Comparison of ENCODE assay signal across 15 mouse cellular contexts in genomic region chr10:95174260-95174659, GRCm38 (mm10).
"Had no signal": no experiment of that assay in that cellular context is flagged by ENCODE, and none has a peak within 500 bp of the region (broad histone marks: within the 10 kb centered on the region; RNA-seq: fewer than 3 reads in every experiment).

No protein-coding gene starts in this region.

- H3K36me3 ChIP-seq: midbrain, embryonic 13.5 days; midbrain, embryonic 15.5 days; neural tube, embryonic 12.5 days; stomach, embryonic 15.5 days had no signal

- H3K27me3 ChIP-seq: megakaryocyte, embryonic 14.5 days; midbrain, embryonic 13.5 days; midbrain, embryonic 15.5 days; neural tube, embryonic 12.5 days; stomach, embryonic 15.5 days had no signal

- ATAC-seq: liver, postnatal 0 days; midbrain, embryonic 13.5 days; midbrain, embryonic 15.5 days had no signal

- H3K9ac ChIP-seq: liver, postnatal 0 days; lung, embryonic 14.5 days; midbrain, embryonic 13.5 days; midbrain, embryonic 15.5 days; neural tube, embryonic 12.5 days; stomach, embryonic 15.5 days had no signal

- H3K4me2 ChIP-seq: lung, embryonic 14.5 days; midbrain, embryonic 11.5 days; midbrain, embryonic 13.5 days; midbrain, embryonic 15.5 days; neural tube, embryonic 12.5 days; stomach, embryonic 15.5 days had no signal

- H3K27ac ChIP-seq: macrophage; midbrain, embryonic 13.5 days; midbrain, embryonic 15.5 days; neural tube, embryonic 12.5 days; stomach, embryonic 15.5 days; stomach, postnatal 0 days had no signal

- H3K4me3 ChIP-seq: megakaryocyte, embryonic 14.5 days; midbrain, embryonic 13.5 days; midbrain, embryonic 15.5 days; neural tube, embryonic 12.5 days; stomach, embryonic 15.5 days had no signal

- H3K9me3 ChIP-seq: midbrain, embryonic 13.5 days; midbrain, embryonic 15.5 days; neural tube, embryonic 12.5 days; stomach, embryonic 15.5 days had no signal

- DNase-seq: liver, postnatal 0 days; lung, embryonic 14.5 days; lung, postnatal 36 days; right cerebral cortex, postnatal 14 days; thymus, adult 2 months; thymus, postnatal 25 days; thymus, postnatal 4 days had no signal

- H3K4me1 ChIP-seq: midbrain, embryonic 15.5 days had no signal
